Mouse (Mus musculus) neural tube, embryonic 14.5 days (tissue): Measurements from ENCODE around the gene Eif6. TPM values are rescaled to one million over a fixed set of nuclear protein-coding genes. Genes with fewer than 3 reads are reported as not detected.

ENCODE experiments used
- ATAC-seq: fragments of 200-750 bp; cut with Nextera tagmentation; 2 replicates; pipeline ENCODE4 v1.8.0; 2017; ENCODE audit warnings: low read depth, mild to moderate bottlenecking, moderate TSS enrichment, moderate library complexity
- H3K27ac ChIP-seq: fragments of 300-500 bp; sonication (generic); 2 replicates; pipeline ENCODE4 v1.5.1; 2014; ENCODE audit warnings: low read depth, mild to moderate bottlenecking, control low read depth, low read length, moderate library complexity, mixed read lengths
- H3K27me3 ChIP-seq: fragments of 300-500 bp; sonication (generic); 2 replicates; pipeline ENCODE4 v1.6.1; 2014; ENCODE audit warnings: low read length; ENCODE audit not compliant: control insufficient read depth, insufficient read depth
- H3K36me3 ChIP-seq: fragments of 300-500 bp; sonication (generic); 2 replicates; pipeline ENCODE4 v1.6.1; 2014; ENCODE audit warnings: low read length, mixed read lengths; ENCODE audit not compliant: control insufficient read depth, insufficient read depth
- H3K4me1 ChIP-seq: fragments of 300-500 bp; sonication (generic); 2 replicates; pipeline ENCODE4 v1.6.1; 2014; ENCODE audit warnings: low read length; ENCODE audit not compliant: control insufficient read depth, insufficient read depth
- H3K4me2 ChIP-seq: fragments of 300-500 bp; sonication (generic); 2 replicates; pipeline ENCODE4 v1.6.1; 2014; ENCODE audit warnings: mild to moderate bottlenecking, low read depth, low read length, control low read depth
- H3K4me3 ChIP-seq: fragments of 300-500 bp; sonication (generic); 2 replicates; pipeline ENCODE4 v1.5.1; 2014; ENCODE audit warnings: low read depth, low read length, control low read depth, mixed read lengths
- H3K9ac ChIP-seq: fragments of 300-500 bp; sonication (generic); replicated peaks from 2 replicates; pipeline ENCODE4 v1.6.1; 2014; ENCODE audit warnings: low read depth, mild to moderate bottlenecking, control low read depth, low read length, mixed read lengths
- H3K9me3 ChIP-seq: fragments of 300-500 bp; sonication (generic); 2 replicates; pipeline ENCODE4 v1.6.1; 2016; ENCODE audit warnings: low read length; ENCODE audit not compliant: control insufficient read depth
- WGBS: fragments of 180-500 bp; shearing (Covaris S2); extraction: QIAGEN DNeasy Blood & Tissue Kit; methylation state at CpG from one replicate; pipeline ENCODE4 v1.1.7; 2014; 5-methylcytosine and 5-hydroxymethylcytosine counted together
- polyA plus RNA-seq: library from polyadenylated mRNA; unstranded; fragments of >200 nt; fragmentation: Nextera tagmentation; extraction: Ambion mirVana; gene quantifications from 2 replicates; pipeline ENCODE4 v1.2.1, GENCODE M21; 2014

Gene Eif6
- polyA plus RNA-seq, 1 experiment from 2014 or later, result 133 TPM

DNA sequence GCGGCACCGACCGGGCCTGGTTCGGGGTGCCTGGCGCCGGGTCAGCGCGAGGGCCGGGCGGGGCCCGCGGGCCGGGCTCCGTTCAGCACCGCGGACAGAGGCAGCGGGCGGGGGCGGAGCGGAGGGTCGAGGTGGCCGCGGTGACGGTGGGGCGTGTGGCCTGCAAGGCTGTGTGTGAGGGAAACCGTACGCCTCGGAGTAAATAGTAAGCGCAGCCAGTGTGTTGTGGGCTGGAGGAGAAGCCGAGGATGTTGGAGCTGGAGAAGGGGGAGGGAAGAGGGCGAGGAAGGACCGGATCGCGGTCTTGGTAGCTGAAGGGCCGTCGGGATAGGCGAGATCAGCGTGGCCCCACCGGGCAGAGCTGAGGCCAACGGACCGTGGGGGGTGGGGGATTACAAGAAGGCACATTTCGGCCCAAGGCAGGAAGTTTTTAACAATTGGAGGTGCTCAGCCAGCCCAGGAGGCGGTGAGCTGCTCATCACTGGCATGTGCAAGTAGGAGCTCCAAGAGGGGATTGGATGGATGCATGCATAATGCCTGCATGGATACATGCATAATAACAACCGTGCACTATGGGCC is 51.0 kb downstream of the Eif6 start:
- H3K4me2 ChIP-seq, result peak overlapping the region; percentile 58
- H3K9ac ChIP-seq, result peak overlapping the region; percentile 96
- H3K36me3 ChIP-seq, result no peaks in the 10 kb centered on the region
- peak overlapping the region; percentile 82 for H3K27ac ChIP-seq
- peaks cover 32% of the 10 kb centered on the region for H3K4me1 ChIP-seq
- H3K9me3 ChIP-seq, result no peaks in the 10 kb centered on the region
- no peaks in the 10 kb centered on the region; the same call in 1 of the 2 replicates for H3K27me3 ChIP-seq
- peak; percentile 71 for ATAC-seq
- WGBS, result under 1% methylated on average over 44 of the region's 44 CpGs
- peak overlapping the region; percentile 71 for H3K4me3 ChIP-seq

DNA sequence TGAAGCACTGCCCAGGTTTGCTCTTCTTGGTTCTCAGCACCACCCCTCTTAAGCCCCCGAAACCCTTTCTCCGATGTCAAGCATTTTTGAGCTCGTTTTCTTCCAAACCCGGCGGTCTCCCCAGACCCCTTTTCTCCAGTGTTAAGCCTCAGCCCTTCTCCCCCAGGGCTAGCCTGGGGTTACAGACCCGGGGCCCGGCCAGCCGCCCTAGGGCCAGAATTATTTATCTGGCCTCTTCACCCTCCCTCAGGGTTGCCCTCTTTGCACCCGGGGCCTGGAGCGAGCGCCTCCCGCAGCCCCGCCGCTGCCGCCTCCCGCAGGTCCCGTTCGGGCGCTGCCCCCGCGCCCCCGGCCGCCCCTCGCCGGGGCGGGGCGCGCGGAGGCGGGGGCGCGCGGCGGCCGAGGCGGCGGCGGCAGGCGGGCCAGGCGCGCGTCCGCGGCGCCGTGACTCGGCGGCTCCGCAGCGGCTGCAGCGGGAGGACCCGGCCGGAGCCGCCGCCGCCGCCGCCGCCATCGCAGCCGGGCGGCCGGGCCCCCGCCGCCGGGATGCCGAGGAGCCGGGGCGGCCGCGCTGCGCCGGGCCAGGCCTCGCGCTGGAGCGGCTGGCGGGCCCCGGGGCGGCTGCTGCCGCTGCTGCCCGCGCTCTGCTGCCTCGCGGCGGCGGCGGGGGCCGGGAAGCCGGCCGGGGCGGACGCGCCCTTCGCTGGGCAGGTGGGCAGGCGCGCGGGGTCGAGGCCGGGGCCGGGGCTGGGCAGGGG is 51.6 kb downstream of the Eif6 start, which contains the start of gene Mmp24:
TSS of gene Mmp24 (plus strand) at position 416 of the 758 bp plus-strand sequence.
- H3K27me3 ChIP-seq, result no peaks in the 10 kb centered on the region; the same call in 1 of the 2 replicates
- no peaks in the 10 kb centered on the region for H3K36me3 ChIP-seq
- H3K27ac ChIP-seq, result peak within 1 kb of the TSS; percentile 82
- H3K4me3 ChIP-seq, result peak within 1 kb of the TSS; percentile 71
- H3K9me3 ChIP-seq, result no peaks in the 10 kb centered on the region
- H3K4me2 ChIP-seq, result peak within 1 kb of the TSS; percentile 58
- peak; percentile 23; the same call in 1 of the 2 replicates for ATAC-seq
- WGBS, result 1% methylated on average over 52 of the region's 100 CpGs
- H3K9ac ChIP-seq, result peak within 1 kb of the TSS; percentile 96
- H3K4me1 ChIP-seq, result peaks cover 32% of the 10 kb centered on the region

DNA sequence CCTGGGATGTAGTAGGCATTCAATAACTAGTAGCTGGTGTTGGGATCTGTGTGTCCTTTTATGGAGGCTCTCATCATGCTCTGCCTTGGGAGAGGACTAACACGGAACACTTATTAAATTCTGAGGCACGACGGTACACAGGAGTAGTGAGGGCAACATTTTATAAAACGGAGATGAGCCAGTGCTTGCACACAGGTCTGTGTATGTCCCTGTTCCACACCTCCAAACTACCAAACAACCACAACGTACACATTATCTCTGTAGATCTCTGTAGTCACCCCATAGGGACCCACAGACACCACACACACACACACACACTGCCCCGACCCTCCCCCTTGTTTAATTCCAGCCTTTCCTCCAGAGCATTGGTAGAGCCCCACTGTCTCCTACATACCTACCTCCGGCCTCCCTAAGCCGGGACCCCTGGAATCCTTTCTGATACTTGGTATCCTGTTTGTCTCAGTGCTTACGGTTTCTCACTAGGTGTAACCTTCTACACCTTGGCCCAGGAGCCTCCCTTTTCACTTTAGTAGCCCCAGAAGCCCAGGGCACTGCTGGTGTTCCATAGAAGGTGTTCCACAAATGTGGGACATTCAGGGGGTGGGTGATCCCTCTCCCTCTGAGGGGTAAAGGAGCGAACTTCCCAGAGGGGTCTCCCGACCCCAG is 52.3 kb downstream of the Eif6 start:
- H3K9ac ChIP-seq, result peak overlapping the region; percentile 96
- peak overlapping the region; percentile 10; the same call in 1 of the 2 replicates for H3K27ac ChIP-seq
- peaks cover 25% of the 10 kb centered on the region for H3K4me1 ChIP-seq
- peak overlapping the region; percentile 47 for H3K4me2 ChIP-seq
- ATAC-seq, result no peak
- H3K4me3 ChIP-seq, result peak overlapping the region; percentile 71
- H3K9me3 ChIP-seq, result no peaks in the 10 kb centered on the region
- no peaks in the 10 kb centered on the region for H3K36me3 ChIP-seq
- no peaks in the 10 kb centered on the region; the same call in 1 of the 2 replicates for H3K27me3 ChIP-seq
- WGBS, result 60% methylated on average over 11 of the region's 11 CpGs

DNA sequence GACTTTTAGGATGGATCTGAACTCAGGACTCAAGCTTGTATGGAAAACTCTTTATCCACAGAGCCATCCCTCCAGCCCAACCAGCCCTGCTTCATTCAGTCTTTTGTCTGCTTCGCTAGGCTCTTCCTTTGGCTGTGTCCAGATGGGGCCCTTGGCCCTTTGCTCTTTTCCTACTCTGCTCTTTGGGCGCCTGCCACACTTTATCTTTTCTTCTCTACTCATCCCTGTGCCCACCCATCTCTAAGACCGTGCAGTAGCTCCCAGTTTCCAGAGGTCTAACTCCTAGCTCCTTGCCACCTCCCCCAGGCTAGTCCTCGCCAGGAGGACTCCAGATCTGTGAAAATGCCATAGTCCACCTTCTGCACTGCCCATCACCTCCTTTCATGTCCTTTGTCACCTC is 53.1 kb downstream of the Eif6 start:
- Histone ChIP-seq H3K4me3 (no peak overlapping the region), H3K27me3 (no peaks in the 10 kb centered on the region; the same call in 1 of the 2 replicates), H3K36me3 (no peaks in the 10 kb centered on the region), H3K27ac (no peak overlapping the region), H3K9ac (no peak overlapping the region), H3K4me2 (no peak overlapping the region), H3K9me3 (no peaks in the 10 kb centered on the region), H3K4me1 (peaks cover 22% of the 10 kb centered on the region)
- WGBS, result 72% methylated on average over 4 of the region's 4 CpGs
- ATAC-seq, result no peak

Other genes with a start within 250 kb of the Eif6 start
- 14.9 and 15.1 TPM in 2 replicates for gene Gss, start 234.1 kb downstream of the Eif6 start, polyA plus RNA-seq
- gene Myh7b, start 215.7 kb downstream of the Eif6 start, polyA plus RNA-seq, result 0.50 and 0.52 TPM in 2 replicates
- gene Trpc4ap, start 134.5 kb downstream of the Eif6 start, polyA plus RNA-seq, result 165 and 174 TPM in 2 replicates
- gene Edem2, start 97.5 kb downstream of the Eif6 start, polyA plus RNA-seq, result 38.2 and 42.3 TPM in 2 replicates
- gene Gm17581, start 91.1 kb downstream of the Eif6 start, polyA plus RNA-seq, result not detected in 2 replicates
- 1.2 and 3.9 TPM in 2 replicates for gene Procr, start 75.8 kb downstream of the Eif6 start, polyA plus RNA-seq
- gene Mmp24, start 51.6 kb downstream of the Eif6 start, polyA plus RNA-seq, result 18.5 and 20.0 TPM in 2 replicates
- gene BC029722, start 7.5 kb downstream of the Eif6 start, polyA plus RNA-seq, result 25.1 and 33.5 TPM in 2 replicates
- gene Fam83c, start 7.9 kb upstream of the Eif6 start, polyA plus RNA-seq, result 0.25 and 0.28 TPM in 2 replicates
- 69.6 and 74.9 TPM in 2 replicates for gene Uqcc1, start 103.4 kb upstream of the Eif6 start, polyA plus RNA-seq
- not detected in 2 replicates for gene Gm15557, start 113.8 kb upstream of the Eif6 start, polyA plus RNA-seq
- gene Gdf5, start 118.4 kb upstream of the Eif6 start, polyA plus RNA-seq, result 0.40 and 0.59 TPM in 2 replicates
- 14.3 and 16.3 TPM in 2 replicates for gene Cep250, start 129.5 kb upstream of the Eif6 start, polyA plus RNA-seq
- gene 6430550D23Rik, start 181.1 kb upstream of the Eif6 start, polyA plus RNA-seq, result 3.0 and 4.0 TPM in 2 replicates
- gene Ergic3, start 181.1 kb upstream of the Eif6 start, polyA plus RNA-seq, result 425 and 480 TPM in 2 replicates
- gene Fer1l4, start 226.0 kb upstream of the Eif6 start, polyA plus RNA-seq, result not detected in 2 replicates
- gene Spag4, start 238.2 kb upstream of the Eif6 start, polyA plus RNA-seq, result 6.0 and 8.8 TPM in 2 replicates